Mouse (Mus musculus) lung, postnatal 0 days (tissue): ENCODE data around the gene Pitpnb. TPM values are rescaled to one million over a fixed set of nuclear protein-coding genes. Genes with fewer than 3 reads are reported as not detected.

ENCODE experiments used
- ATAC-seq: fragments of 200-750 bp; cut with Nextera tagmentation; 2 replicates; pipeline ENCODE4 v1.8.0; 2017; ENCODE audit warnings: moderate library complexity
- DNase-seq: peaks from one replicate; pipeline ENCODE4 v3.0.0-alpha.2; 2016; ENCODE audit warnings: low spot score
- H3K27ac ChIP-seq: fragments of 300-500 bp; sonication (generic); 2 replicates; pipeline ENCODE4 v1.5.1; 2014; ENCODE audit warnings: antibody characterized with exemption, mild to moderate bottlenecking, low read length, mixed read lengths
- H3K27me3 ChIP-seq: fragments of 300-500 bp; sonication (generic); replicated peaks from 2 replicates; pipeline ENCODE4 v1.6.1; 2014; ENCODE audit warnings: low read length, mixed read lengths; ENCODE audit not compliant: insufficient read depth
- H3K36me3 ChIP-seq: fragments of 300-500 bp; sonication (generic); 2 replicates; pipeline ENCODE4 v1.6.1; 2014; ENCODE audit warnings: low read length, mixed read lengths; ENCODE audit not compliant: insufficient read depth
- H3K4me1 ChIP-seq: fragments of 300-500 bp; sonication (generic); 2 replicates; pipeline ENCODE4 v1.6.1; 2014; ENCODE audit warnings: antibody characterized with exemption, low read depth, low read length, mixed read lengths; ENCODE audit not compliant: insufficient read depth
- H3K4me2 ChIP-seq: fragments of 300-500 bp; sonication (generic); replicated peaks from 2 replicates; pipeline ENCODE4 v1.6.1; 2014; ENCODE audit warnings: low read depth, mild to moderate bottlenecking, low read length, moderate library complexity, mixed read lengths
- H3K4me3 ChIP-seq: fragments of 300-500 bp; sonication (generic); 2 replicates; pipeline ENCODE4 v1.5.1; 2014; ENCODE audit warnings: low read depth, low read length
- H3K9ac ChIP-seq: fragments of 300-500 bp; sonication (generic); replicated peaks from 2 replicates; pipeline ENCODE4 v1.6.1; 2014; ENCODE audit warnings: low read depth, mild to moderate bottlenecking
- H3K9me3 ChIP-seq: fragments of 300-500 bp; sonication (generic); 2 replicates; pipeline ENCODE4 v1.6.1; 2016; ENCODE audit warnings: low read length, mixed read lengths
- CTCF ChIP-seq: IDR thresholded peaks from 2 replicates; pipeline ENCODE4 v1.5.1; 2016; ENCODE audit warnings: antibody characterized with exemption, mild to moderate bottlenecking
- EP300 ChIP-seq: IDR thresholded peaks from 2 replicates; pipeline ENCODE4 v1.6.1; 2016; ENCODE audit warnings: antibody characterized with exemption, mild to moderate bottlenecking, control low read depth
- WGBS: fragments of 180-500 bp; shearing (Covaris S2); extraction: QIAGEN DNeasy Blood & Tissue Kit; methylation state at CpG from one replicate; pipeline ENCODE4 v1.1.7; 2014; 5-methylcytosine and 5-hydroxymethylcytosine counted together
- polyA plus RNA-seq: library from polyadenylated mRNA; unstranded; fragments of >200 nt; fragmentation: Nextera tagmentation; extraction: Ambion mirVana; gene quantifications from 2 replicates; pipeline ENCODE4 v1.2.1, GENCODE M21; 2015

Gene Pitpnb
- polyA plus RNA-seq, 1 experiment from 2014 or later: 56.4 TPM

GRCm38 (mm10) chr5:111422058-111422800, 91.7 kb downstream of the Pitpnb start:
- 0 out of 2 replicates have a peak overlapping the region, but pooled peaks have one; percentile 17 for H3K4me2 ChIP-seq

GRCm38 (mm10) chr5:111423011-111423410, 92.4 kb downstream of the Pitpnb start:
- Histone ChIP-seq H3K4me1 (peaks cover 14% of the 10 kb centered on the region), H3K9me3 (no peaks in the 10 kb centered on the region), H3K36me3 (no peaks in the 10 kb centered on the region), H3K4me3 (no peak overlapping the region), H3K9ac (no peak overlapping the region), H3K27ac (no peak overlapping the region), H3K27me3 (peaks cover 20% of the 10 kb centered on the region), H3K4me2 (no peak overlapping the region)
- TF ChIP-seq CTCF (no peak), EP300 (no peak)
- 87% methylated on average over 10 of the region's 10 CpGs for WGBS
- DNase-seq (no peak), ATAC-seq (no peak)

More at GRCm38 (mm10) chr5:111422058-111422800, 91.7 kb downstream of the Pitpnb start:
- peaks cover 14% of the 10 kb centered on the region for H3K4me1 ChIP-seq
- TF ChIP-seq EP300 (no peak), CTCF (no peak)
- DNase-seq (no peak), ATAC-seq (no peak)
- H3K4me3 ChIP-seq: no peak overlapping the region
- H3K9ac ChIP-seq: no peak overlapping the region
- peaks cover 23% of the 10 kb centered on the region for H3K27me3 ChIP-seq
- no peaks in the 10 kb centered on the region for H3K9me3 ChIP-seq
- no peaks in the 10 kb centered on the region for H3K36me3 ChIP-seq
- no peak overlapping the region for H3K27ac ChIP-seq
- 77% methylated on average over 8 of the region's 8 CpGs for WGBS

GRCm38 (mm10) chr5:111423616-111424015, 93.1 kb downstream of the Pitpnb start:
- peaks cover 8% of the 10 kb centered on the region for H3K4me1 ChIP-seq
- no peak overlapping the region for H3K27ac ChIP-seq
- no peak overlapping the region for H3K4me2 ChIP-seq
- 76% methylated on average over 4 of the region's 4 CpGs for WGBS
- H3K27me3 ChIP-seq: peaks cover 15% of the 10 kb centered on the region
- H3K4me3 ChIP-seq: no peak overlapping the region
- H3K9ac ChIP-seq: no peak overlapping the region
- TF ChIP-seq CTCF: no peak
- no peak for TF ChIP-seq EP300
- H3K9me3 ChIP-seq: no peaks in the 10 kb centered on the region
- ATAC-seq: no peak
- no peak for DNase-seq
- no peaks in the 10 kb centered on the region for H3K36me3 ChIP-seq

GRCm38 (mm10) chr5:111425813-111426212, 95.2 kb downstream of the Pitpnb start:
- DNase-seq (no peak), ATAC-seq (no peak)
- Histone ChIP-seq H3K9me3 (no peaks in the 10 kb centered on the region), H3K4me1 (no peaks in the 10 kb centered on the region), H3K4me3 (no peak overlapping the region), H3K27ac (no peak overlapping the region), H3K9ac (no peak overlapping the region), H3K27me3 (no peaks in the 10 kb centered on the region; the same call in 1 of the 2 replicates), H3K4me2 (no peak overlapping the region), H3K36me3 (no peaks in the 10 kb centered on the region)
- WGBS: 80% methylated on average over 9 of the region's 9 CpGs
- no peak for TF ChIP-seq EP300
- no peak for TF ChIP-seq CTCF

- H3K27ac ChIP-seq: no peak overlapping the region
- H3K9me3 ChIP-seq: no peaks in the 10 kb centered on the region
- H3K27me3 ChIP-seq: no peaks in the 10 kb centered on the region
- WGBS: 56% methylated on average over 5 of the region's 5 CpGs
- DNase-seq (no peak), ATAC-seq (no peak)
- TF ChIP-seq CTCF: no peak
- no peak for TF ChIP-seq EP300
- no peak overlapping the region for H3K9ac ChIP-seq
- H3K4me3 ChIP-seq: no peak overlapping the region
- no peaks in the 10 kb centered on the region for H3K4me1 ChIP-seq
- H3K4me2 ChIP-seq: no peak overlapping the region
- H3K36me3 ChIP-seq: no peaks in the 10 kb centered on the region
These were observed 95.7 kb downstream of the Pitpnb start for GRCm38 (mm10) chr5:111426249-111426648.

GRCm38 (mm10) chr5:111428882-111429281, 98.3 kb downstream of the Pitpnb start:
- Histone ChIP-seq H3K27me3 (no peaks in the 10 kb centered on the region), H3K9me3 (no peaks in the 10 kb centered on the region), H3K4me1 (no peaks in the 10 kb centered on the region), H3K27ac (no peak overlapping the region), H3K4me3 (no peak overlapping the region), H3K9ac (no peak overlapping the region), H3K4me2 (no peak overlapping the region), H3K36me3 (no peaks in the 10 kb centered on the region)
- ATAC-seq: no peak
- 86% methylated on average over 6 of the region's 6 CpGs for WGBS
- no peak for DNase-seq
- no peak for TF ChIP-seq CTCF
- no peak for TF ChIP-seq EP300
